Mouse (Mus musculus): ENCODE data around the gene Gm20425.
A peak's percentile ranks its signal among the peaks of the same experiment; 100 is the strongest.

Gene Gm20425

DNA sequence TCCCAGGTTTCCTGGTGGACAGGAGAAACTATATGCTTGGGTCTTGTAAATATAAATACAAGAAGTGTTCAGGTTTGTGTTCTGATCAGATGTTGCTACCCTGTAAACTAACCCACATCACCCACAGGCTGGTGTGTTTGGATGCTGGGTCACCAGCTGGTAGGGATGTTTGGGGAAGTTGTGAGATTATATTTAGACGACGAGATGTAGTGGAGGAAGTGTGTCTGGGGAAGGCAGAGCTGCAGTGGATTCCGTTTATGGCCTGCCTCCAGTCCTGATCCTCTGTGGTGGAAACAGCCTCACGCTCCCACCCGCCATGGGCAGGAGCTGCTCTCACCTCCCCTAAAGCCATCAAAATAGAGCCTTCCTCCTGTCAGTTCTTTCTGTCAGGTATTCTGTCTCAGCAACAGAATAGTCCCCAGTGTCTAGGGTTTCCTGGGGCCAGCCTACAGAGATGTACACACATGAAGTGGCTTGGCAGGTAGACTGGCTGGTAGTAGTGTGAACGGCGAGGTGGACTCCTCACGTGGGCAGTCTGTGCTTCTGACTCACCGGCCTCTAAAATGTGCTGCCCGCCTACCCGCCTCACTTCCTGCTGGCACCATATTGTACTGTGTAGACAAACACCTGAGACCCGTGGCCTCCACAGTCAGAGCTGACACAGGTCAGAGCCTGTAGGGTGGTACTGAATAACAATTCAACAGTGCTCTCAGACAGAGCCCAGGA lies 80.9 kb downstream of the Gm20425 start:
- DNase-seq: no peak

DNA sequence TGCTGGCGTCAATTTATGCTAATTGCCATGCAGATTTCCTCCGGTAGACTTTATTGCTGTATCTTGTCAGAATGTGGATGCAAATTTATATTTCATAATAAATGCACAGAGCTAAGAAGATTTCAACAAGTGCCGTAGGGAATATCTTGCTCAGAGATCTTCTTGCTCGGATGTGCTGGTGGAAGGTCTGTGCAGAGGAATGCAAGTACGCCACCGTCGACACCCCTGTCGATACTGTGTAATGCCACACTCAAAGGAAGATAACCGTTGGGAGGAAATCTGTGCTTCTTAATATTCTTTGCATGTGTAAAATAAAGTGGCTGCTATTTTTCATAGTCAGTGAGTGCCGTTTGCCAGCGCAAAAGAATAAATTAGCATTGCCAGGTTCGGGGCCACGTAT lies 83.0 kb downstream of the Gm20425 start:
- no peak for DNase-seq

DNA sequence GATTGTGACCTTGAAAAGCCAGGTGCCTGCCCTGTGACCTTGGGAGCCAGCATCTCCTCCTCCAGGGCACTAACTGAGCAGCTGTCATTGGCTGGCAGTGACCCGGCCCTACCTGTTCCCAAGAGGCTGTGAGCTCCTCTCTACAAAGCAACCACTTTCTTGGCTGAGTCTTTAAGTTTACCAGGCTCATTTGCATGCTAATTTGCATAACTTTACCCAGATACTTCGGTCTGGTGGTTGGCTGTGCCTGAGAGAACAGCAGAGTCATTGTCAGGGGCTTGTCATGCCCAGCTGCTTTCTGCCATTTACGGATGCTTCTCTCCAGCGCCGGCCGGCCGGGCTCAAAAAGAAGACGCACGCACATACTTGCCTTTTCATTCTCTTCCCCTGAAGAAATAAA lies 83.4 kb downstream of the Gm20425 start:
- peak; percentile 9 for DNase-seq

DNA sequence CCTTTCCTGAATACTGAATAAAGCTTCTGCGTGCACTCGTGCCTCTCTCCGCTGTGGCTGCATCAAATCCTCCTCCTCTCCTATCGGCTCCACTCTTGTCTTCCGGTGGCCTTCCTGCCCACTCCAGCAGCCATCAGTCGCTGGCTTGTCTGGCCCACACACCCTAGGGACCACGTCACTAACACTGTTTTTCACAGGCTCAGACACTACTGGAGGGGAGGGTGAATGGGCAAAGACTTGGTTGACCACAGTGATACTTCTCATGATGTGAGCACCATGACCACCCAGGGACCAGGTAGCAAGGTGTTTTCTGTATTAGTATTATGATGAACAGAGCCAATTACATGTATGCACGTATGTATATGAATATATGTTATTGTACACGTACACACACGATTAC lies 83.8 kb downstream of the Gm20425 start:
- no peak for DNase-seq

DNA sequence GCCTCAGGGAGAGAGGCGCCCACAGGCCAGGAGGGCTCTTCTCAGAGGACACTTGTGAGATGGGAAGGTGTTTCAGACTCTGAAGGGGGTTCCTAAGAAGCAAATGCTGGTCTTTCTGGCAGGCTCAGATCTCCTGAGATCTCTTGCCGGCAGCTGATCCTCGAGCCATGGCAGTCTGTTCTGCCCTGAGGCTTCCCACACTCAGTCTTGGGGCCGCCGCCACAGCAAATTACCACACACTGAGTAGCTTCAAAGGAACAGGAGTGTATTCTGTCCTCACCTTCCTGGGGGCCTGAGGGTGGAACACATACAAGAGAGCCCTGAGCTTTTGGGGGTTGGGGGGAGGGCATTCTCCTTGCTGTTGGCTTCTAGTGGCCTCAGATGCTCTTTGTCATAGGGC lies 84.8 kb downstream of the Gm20425 start:
- no peak for DNase-seq

DNA sequence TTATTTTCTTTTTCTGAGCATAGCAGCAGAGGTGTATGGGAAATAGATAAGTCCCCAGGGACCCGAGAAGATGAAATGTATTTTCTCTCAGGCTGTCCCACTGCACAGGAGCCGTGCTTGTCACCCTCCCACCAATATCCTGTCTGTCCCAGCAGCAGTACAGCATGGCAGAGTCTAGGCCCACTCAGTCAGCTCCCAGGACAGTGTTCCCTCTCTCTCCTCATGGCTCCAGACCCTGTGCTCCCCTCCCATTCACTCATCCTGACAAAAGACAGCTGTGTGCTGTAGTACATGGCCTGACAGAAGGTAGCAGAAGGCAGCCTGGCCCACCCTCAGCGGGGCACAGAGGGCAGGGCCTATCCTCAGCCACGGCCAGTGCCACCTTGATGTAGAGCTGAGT lies 86.2 kb downstream of the Gm20425 start:
- DNase-seq: no peak

DNA sequence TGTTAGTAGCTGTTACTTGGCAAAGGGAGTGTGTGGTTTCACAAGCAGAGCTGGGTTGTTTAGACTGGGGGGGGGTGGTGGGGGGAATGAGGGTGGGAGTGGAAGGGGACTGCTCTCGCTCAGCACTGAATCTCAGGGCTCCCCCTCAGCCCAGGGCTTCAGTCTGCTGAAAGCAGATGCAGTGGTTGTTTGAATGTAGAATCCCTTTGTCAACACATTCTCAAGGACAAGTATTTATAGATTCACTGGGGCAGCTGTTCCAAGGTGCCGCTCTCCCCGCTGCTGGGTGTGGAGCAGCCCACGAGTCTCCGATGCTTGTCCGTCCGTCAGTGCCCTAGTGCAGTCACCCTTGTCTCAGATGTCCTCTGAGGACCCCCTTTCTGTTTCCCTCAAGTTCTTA lies 88.8 kb downstream of the Gm20425 start:
- no peak for DNase-seq

DNA sequence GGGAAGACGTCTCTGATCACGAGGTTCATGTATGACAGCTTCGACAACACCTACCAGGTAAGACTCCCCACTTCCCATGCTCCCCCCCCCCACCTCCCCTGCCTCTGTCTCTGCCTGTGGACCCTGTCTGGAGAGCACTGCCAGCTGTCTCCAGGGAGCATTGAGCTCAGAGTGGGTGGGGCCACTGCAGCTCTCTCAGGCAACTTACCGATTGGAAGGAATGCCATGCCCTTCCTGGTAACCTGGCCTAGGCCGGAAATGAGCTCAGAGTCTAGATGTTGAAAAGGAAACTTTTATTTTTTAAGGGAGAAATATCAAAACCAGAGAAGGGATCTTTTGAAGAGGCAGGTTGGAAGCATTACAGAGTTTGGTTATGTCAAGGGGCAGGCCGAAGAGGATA lies 89.7 kb downstream of the Gm20425 start:
- DNase-seq: no peak
